Mouse (Mus musculus): ENCODE measurements at regions not wholly inside any gene's neighbourhood (a gene's known extent, or its start where the extent isn't known, plus 50 kb on each side); places are given as distances from the start of the nearest gene placed in this dataset.

GRCm38 (mm10) chr11:26826194-26826593 is 232.4 kb upstream of the Vrk2 start:
- DNase-seq (ENCODE audit: extremely low spot score in 1 of 2, low spot score in 2 of 2), result no peak
- intact Hi-C loops (cut with DNase I), result no loop called here

GRCm38 (mm10) chr11:26824080-26824727 is 230.4 kb upstream of the Vrk2 start:
- intact Hi-C loops (cut with DNase I), result no loop called here
- DNase-seq (ENCODE audit: extremely low spot score in 1 of 2, low spot score in 2 of 2), result no peak

GRCm38 (mm10) chr11:26821091-26821490 is 227.3 kb upstream of the Vrk2 start:
- no peak for DNase-seq (ENCODE audit: extremely low spot score in 1 of 2, low spot score in 2 of 2)
- intact Hi-C loops (cut with DNase I), result no loop called here

GRCm38 (mm10) chr11:26817316-26817715 is 223.5 kb upstream of the Vrk2 start:
- no peak for DNase-seq (ENCODE audit: extremely low spot score in 1 of 2, low spot score in 2 of 2)
- intact Hi-C loops (cut with DNase I), result no loop called here

DNA sequence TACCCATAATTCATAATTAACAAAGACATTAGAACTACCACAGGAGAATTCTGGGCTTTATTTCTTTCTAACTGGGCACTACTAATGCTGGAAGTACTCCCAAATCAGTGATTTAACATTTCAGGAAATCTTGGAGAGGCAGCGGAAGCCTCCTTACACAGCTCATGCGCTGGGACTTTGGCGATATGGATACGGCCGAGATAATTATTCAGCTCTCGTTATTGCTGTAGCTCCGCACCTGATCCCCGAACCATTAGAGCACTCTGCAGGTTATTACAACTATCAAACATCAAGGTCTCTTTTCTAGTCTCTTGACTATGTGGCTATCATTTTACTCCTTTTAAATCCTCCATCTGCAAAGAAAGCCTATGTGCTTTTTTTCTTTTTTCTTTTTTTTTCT is 221.3 kb upstream of the Vrk2 start:
- intact Hi-C loops (cut with DNase I), result no loop called here
- DNase-seq (ENCODE audit: extremely low spot score in 1 of 2, low spot score in 2 of 2), result no peak

- DNase-seq (ENCODE audit: extremely low spot score in 1 of 2, low spot score in 2 of 2), result no peak
- intact Hi-C loops (cut with DNase I), result no loop called here
Measured at GRCm38 (mm10) chr11:26814601-26815000, 220.8 kb upstream of the Vrk2 start.

GRCm38 (mm10) chr11:26802249-26802941 is 208.6 kb upstream of the Vrk2 start:
- no peak for DNase-seq (ENCODE audit: extremely low spot score in 1 of 2, low spot score in 2 of 2)
- intact Hi-C loops (cut with DNase I), result no loop called here

DNA sequence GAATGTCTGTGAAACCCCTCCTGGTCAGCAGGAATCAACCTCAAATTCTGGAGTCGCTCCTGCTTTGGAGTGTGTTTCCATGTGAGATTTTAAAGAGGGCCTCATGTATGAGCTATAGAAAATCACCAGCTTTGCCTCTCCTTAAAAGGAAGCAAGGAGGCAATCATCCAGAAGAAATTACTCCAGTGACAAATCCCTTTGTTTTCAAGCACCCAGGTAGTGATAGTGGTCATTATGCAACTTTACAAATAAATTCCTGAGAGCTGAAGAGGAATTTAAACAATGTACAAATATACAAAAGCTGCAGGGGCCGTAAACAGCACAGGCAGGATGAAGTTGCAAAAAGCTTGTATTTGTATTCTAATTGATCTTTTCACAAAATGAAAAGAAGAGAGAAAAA is 206.5 kb upstream of the Vrk2 start:
- DNase-seq (ENCODE audit: extremely low spot score in 1 of 2, low spot score in 2 of 2), result no peak
- intact Hi-C loops (cut with DNase I), result no loop called here

DNA sequence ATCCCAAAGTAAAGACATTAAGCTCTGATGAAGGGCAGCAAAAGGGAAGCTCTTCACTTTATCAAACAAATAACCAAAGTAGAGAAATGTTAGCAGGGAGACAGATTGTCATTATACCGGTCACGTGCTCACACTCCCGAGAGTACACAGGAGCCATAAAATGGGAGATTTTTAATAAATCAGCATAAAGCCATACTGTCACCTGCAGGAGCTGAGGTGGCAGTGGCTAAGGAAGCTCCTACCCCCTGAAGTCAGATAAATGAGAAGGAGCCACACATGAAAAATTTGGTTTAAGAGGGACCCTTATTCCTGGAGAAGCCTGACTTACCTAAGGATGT is 200.8 kb upstream of the Vrk2 start:
- DNase-seq (ENCODE audit: extremely low spot score in 1 of 2, low spot score in 2 of 2), result no peak
- intact Hi-C loops (cut with DNase I), result no loop called here

DNA sequence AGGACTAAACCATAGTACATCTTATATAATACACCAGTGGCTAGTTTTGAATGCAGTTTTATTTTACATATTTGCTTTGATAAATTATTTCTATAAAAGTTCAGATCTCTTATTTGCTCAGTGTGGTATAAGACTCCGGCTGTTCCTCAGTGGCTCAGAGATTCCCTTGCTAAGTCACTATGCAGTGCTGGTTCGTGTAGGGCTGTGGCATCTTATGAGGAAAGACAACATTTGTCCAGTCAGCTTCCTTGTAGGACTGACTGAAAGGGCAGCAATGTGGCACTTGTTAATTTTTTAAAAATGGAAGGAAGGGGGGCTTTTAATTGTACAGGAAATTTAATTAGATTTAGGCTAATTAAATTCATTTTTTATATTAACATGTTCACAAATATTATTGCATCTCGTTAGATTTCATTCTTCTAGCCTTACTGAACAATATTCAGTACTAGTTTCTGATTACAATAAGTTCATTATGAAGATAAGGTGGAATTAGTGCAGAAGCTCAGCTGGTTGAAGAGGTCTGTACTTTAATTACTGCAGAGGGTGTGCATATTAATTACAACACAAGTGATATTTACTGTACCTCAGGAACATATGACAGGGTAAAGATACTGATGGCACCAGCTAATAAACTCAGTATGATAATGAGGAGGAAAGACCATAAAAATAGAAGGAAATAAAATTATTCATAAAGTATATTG is 200.3 kb upstream of the Vrk2 start:
- intact Hi-C loops (cut with DNase I), result no loop called here
- DNase-seq (ENCODE audit: extremely low spot score in 1 of 2, low spot score in 2 of 2), result no peak

GRCm38 (mm10) chr11:26789281-26789680 is 195.5 kb upstream of the Vrk2 start:
- intact Hi-C loops (cut with DNase I), result no loop called here
- DNase-seq (ENCODE audit: extremely low spot score in 1 of 2, low spot score in 2 of 2), result no peak

DNA sequence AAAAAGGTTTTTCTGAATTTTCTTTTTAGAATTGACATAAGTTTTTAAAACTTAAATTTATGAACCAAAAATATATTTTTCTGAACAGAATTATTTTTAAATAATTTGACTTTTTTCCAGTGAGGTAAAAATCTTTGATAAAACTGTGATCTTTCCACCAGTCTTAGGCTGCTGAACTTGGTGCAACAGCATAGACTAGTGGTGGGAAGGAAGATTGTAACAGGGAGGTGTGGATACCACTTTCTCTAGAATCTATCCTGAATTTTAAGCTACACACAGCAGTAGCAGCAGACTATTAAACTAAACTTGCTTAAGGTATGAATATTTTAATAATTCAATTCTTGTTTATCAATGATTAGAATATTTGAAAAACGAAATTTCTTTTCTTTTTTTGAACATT is 191.4 kb upstream of the Vrk2 start:
- intact Hi-C loops (cut with DNase I), result no loop called here
- DNase-seq (ENCODE audit: extremely low spot score in 1 of 2, low spot score in 2 of 2), result peak in 1 of 2 experiments; percentile 36

- DNase-seq (ENCODE audit: extremely low spot score in 1 of 2, low spot score in 2 of 2), result no peak
- intact Hi-C loops (cut with DNase I), result loop anchor here (10.0 kb wide), 1 partner anchor 168 kb away; no protein-coding TSS in a partner anchor
Measured at GRCm38 (mm10) chr11:26773122-26773796, 179.5 kb upstream of the Vrk2 start.

- DNase-seq (ENCODE audit: extremely low spot score in 1 of 2, low spot score in 2 of 2), result no peak
- intact Hi-C loops (cut with DNase I), result no loop called here
Measured at GRCm38 (mm10) chr11:26755576-26755975, 161.8 kb upstream of the Vrk2 start.

GRCm38 (mm10) chr11:26753616-26754015 is 159.8 kb upstream of the Vrk2 start:
- intact Hi-C loops (cut with DNase I), result no loop called here
- no peak for DNase-seq (ENCODE audit: extremely low spot score in 1 of 2, low spot score in 2 of 2)

GRCm38 (mm10) chr11:26742235-26742634 is 148.4 kb upstream of the Vrk2 start:
- intact Hi-C loops (cut with DNase I), result no loop called here
- no peak for DNase-seq (ENCODE audit: extremely low spot score in 1 of 2, low spot score in 2 of 2)

DNA sequence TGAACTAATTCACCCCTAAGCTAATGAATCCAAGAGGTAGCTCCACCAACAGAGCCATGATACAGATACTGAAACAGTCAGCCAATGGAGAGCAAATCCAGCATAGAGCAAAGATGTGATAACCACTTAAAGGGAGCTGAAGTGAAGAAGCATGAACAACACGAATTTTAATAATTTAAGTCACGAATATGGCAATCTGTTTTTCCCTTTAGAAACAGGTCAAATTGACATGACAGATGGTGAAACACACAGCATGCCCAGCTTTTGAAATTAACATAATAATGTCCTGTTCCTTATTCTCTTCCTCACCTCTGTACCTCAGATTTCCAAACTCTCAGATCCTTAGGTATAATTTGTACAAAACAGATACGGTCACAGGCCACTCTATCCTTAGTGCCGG is 145.9 kb upstream of the Vrk2 start:
- no peak for DNase-seq (ENCODE audit: extremely low spot score in 1 of 2, low spot score in 2 of 2)
- intact Hi-C loops (cut with DNase I), result no loop called here

GRCm38 (mm10) chr11:26726969-26727368 is 133.2 kb upstream of the Vrk2 start:
- intact Hi-C loops (cut with DNase I), result no loop called here
- DNase-seq (ENCODE audit: extremely low spot score in 1 of 2, low spot score in 2 of 2), result no peak

DNA sequence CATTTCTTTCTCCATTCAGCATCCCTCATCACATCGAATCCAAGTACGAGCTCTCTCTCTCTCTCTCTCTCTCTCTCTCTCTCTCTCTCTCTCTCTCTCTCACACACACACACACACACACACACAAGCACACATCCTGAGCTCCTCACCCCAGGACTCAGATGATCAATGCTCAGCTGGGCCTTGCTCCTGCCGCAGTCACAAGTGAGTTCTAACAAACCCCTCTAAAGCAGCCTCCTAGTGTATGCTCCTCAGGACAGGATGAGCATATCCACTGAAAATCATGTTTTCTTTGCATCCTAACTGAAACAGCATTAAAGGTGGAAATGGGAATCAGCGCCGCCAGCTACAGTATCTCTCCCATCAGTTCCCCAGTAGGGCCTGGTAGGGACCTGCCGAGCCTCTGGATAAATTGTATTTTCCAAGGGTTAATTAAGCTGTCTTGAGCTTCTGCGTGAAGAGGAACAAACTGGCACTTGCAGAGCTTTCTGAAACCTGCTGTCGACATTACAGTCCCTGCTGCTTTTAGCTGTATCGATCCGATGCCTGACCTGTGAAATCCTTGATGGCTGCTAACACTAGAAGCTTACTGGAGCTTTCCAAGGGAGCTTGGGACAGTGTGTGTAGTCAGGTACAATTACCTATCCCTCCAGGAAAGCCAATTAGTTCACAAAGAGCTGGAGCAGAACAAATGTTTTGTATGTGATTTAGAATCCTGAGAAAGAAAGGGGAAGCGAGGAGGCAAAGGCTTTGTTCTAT is 131.3 kb upstream of the Vrk2 start:
- intact Hi-C loops (cut with DNase I), result no loop called here
- no peak for DNase-seq (ENCODE audit: extremely low spot score in 1 of 2, low spot score in 2 of 2)
